Mouse (Mus musculus) adrenal gland (tissue): ENCODE measurements around the gene Nmt1.

ENCODE experiments used
- intact Hi-C: fragments of 180-260 bp; cut with DNase I; formaldehyde crosslinking; loops from one replicate; pipeline ENCODE4 v1.15.1; 2025

The Nmt1 gene

DNA sequence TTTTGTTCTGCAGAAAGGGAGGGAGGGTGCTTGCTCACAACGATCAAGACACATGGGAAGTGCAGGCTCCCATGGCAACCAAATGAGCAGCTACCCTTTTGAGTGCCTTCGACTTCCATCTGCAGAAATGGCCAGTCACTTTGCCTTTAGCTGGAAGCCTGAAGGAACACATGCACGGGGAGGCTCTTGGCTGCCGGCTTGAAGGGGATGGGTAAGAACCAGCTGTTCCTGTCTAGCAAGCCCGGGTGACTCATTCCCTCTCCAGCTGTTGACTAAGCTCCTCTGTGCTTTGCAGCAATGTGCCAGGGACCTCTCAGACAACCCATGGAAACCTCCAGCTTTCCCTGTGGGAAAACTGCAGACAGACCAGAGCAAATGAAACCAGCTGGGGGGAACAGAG, 24.8 kb upstream of the Nmt1 start:
- intact Hi-C loops = no loop called here

DNA sequence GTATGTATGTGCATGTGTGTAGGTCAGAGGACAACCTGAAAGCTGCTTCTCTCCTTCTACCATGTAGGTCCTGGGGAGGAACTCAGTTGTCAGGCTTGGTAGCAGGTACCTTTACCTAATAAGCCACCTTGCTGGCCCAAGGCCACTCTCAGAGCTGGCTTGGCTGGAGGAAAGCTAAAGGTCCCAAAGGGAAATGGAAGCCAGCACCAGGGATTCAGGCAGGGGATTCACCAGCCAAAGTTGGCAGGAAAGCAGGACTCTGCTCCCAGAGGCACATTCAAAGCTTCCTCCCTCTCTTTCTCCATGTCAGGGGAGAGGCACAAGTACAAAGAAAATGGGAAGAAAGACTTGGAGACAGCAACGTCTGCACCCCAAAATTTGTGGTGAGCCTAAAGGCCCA, 23.1 kb upstream of the Nmt1 start:
- intact Hi-C loops = no loop called here

DNA sequence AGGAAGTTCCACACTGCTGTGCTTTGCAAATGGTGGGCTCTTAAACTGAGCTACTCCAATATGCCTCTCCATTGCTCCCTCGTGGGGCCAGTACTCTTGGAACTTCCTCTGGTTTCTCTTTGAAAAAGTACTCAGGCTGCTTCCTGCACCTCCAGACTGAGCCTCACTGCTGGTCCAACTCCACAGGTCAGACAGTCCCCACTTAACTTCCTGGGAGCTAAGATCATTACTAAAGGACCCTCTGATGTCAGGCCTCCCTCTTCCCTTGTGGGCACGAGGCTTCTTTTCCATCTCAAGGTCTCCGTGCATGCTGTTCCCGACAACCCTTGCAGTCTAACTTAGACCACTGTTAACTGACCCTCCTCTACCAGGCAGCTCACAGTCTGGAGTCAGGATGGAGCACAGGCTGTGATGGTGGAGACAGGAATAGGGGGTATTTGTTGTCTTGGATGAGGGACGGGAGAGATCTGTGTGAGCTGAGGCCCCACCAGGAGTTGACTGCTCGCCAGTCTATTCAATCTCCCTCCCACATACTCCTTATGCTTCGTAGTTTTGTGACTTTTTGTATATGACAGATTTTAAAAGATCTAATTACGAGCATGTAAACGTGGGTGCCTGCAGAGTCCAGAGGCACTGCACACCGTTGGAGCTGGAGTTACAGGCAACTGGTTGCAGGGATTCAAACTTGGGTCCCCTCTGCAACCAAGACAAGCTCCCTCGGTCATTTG, 22.6 kb upstream of the Nmt1 start:
- intact Hi-C loops = no loop called here

DNA sequence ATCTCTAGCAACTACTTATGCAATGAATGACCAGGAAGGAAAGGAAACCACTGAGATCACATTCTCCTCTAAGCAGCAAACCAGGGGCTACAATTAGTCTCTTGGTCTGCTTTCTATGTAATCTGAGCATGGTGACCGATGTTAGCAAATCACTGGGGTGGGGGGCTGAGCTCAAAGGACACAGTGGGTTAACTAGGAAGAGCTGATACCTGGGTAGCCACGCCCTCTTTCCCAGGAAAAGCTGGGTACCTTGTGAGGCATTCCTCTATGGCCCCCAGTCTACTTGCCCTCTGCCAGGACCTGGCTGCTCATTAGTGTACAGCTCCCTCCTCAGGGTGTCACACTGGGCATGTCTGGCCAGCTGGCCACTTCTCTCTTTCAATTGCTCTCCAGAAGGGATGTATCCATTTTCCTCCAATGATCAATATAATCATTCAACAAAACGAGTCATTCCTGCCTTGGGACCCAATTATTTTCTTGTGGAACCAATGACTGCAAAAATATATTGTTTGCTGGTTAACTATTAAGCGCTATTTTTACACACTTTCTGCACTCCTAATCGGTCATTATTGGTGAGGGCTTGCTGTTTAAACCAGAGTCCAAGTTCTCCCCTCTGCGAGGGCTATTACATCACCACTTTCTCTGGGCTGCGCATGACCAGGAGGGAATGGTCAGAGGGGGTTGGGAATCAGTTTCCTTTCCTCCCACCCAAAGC, 21.5 kb upstream of the Nmt1 start:
- intact Hi-C loops = no loop called here

DNA sequence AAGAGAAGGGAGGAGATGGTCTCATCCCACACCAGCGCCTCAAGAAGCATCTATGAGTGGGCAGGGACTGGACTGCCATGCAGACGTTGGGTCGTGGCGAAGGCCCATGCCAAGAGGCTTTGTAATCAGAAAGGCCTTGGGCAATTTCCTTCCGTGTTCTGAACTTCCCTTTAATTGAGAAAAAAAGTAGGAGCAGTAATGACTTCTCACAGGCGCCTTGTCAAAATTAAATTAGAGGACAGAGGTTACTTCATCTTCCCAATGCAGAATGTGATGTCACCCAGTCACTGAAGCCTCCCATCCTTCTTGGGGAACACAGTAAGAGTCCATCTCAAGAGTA, 21.0 kb upstream of the Nmt1 start:
- intact Hi-C loops = no loop called here

DNA sequence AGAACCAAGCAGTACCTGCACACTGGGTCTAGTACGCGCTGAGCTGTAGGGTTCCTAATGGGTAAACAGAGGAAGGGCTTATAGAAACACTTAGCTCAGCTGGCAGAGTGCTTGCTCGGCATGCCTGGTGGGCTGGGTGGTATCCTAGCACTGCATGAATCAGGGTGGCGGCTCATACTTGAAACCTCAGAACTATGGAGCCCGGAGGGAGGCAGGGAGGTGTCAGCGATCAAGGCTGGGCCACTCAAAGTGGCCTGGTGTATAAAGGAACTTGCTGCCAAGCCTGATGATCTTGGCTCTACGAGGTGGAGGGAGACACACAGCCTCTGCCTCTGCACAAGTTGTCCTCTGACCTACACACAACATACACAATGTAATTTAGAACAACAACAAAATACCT, 19.4 kb upstream of the Nmt1 start:
- intact Hi-C loops = no loop called here

DNA sequence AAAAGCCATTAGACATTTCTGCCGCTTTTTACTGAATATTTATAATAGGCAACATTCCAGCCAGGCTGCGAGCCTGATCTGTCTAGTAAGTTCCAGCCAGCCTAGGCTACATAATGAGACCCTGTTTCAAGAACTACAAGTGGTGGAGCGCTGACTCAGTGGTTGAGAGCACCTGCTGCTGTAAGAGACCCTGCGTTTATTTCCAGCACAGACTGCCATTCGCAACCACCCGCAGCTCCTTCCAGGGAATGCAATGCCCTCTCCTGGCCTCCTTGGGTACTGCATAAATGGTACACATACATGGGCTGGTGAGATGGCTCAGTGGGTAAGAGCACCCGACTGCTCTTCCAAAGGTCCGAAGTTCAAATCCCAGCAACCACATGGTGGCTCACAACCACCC, 18.8 kb upstream of the Nmt1 start:
- intact Hi-C loops = no loop called here

DNA sequence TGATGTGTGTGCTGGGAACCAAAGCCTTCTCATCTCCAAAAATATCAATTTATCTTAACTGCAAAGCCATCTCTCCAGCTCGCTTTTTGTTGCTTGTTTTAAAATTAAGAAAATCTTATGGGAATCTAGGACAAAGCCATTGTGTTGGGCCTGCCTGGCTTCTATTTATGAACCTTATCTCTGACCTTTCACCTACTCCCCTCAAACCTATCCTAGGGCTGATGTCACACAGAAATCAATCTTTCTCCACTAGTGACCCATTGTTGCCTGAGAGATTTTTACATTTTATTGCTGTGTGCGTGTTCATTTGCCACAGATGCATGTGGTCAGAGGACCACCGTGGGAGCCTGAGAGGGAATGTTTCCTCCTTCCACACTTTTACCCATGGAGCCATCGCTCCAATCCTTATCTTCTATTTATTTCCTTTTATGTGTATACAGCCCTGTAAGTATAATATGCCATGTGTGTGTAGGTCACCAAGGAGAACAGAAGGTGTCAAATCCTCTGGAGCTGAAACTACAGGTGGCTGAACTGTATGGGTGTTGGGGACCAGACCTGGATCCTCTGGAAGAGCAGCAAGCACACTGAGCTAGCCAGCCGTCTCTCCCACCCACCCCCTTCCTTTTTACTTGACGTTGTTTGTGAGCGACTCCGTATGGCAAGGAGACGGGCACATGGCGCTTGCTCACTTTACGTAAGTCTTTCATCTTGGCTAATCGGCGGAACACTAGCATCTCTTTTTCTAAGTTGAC, 17.4 kb upstream of the Nmt1 start:
- intact Hi-C loops = no loop called here

DNA sequence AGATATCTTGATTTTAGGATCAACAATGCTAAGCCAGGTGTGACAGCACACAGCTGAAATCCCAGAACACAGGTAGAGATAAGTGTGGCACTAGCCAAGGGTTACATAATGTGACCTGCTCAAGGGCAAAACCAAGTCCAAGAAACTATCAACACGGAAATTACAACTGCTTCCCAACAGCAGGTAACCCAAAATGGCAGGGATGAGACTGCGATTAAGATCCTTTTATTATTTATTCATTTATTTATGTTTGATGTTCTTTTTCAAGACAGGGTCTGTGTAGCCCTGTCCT, 16.8 kb upstream of the Nmt1 start:
- intact Hi-C loops = no loop called here

DNA sequence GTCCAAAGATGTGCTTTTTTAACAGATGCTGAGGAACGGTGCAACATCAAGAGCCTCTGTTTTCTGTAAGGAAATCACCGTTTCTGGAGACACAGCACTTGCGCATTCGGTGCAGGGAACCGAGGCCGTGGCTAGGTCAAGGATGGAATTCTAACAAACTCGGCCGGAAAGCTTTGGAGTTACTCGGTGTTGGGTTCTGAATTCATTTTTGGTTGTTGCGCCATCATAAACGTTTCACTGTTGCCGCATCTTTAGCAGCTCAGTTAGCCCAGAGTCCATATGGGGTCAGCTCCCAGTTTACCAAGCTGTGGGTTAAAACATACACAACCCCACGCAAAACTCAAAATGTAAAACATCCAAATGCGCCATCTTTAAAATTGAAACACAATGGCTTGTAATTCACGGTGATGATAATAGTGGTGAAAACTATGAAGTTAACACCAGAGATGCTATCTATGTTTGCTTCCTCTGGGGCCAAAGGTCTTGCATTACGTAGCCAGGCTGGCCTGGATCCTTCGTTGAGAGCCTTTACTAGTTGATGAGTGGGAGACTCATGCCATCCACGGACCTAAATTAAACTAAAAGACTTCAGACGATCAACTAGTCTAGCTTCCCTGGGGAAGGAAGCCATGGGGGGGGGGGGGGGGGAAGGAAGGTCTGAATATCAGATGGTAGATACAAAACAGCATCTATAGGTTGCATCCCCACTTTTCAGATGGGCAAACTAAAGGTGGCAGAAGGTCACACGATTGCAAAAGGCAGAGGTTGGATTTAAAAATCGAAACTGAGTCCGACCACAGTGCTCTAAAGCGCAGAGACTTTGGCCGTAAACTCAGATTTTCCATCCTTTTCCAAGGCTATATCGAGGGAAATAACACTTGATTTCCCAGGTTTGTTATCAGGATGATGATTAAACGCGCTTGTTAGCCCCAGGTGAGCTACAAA, 11.8 kb upstream of the Nmt1 start:
- intact Hi-C loops = no loop called here

DNA sequence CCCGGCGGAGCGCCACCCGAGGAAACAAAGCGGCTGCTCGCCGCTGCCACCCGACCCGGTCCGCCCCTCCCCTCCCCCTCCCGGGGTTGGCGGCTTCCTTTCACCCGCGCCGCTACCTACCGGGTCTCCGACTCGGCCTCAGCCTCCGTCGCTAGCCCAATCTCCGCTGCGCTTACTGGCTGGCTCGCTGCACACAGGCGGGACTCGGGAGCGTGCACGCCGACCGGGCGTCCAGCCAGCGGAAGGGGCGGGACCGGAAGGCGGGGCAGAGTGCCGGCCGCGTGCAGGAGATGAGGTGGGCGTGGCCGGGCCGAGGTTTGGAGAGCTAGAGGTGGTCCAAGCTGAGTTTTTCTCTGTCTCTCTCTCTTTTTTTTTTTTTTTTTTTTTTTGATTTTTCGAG, 11.1 kb upstream of the Nmt1 start:
- intact Hi-C loops = no loop called here

DNA sequence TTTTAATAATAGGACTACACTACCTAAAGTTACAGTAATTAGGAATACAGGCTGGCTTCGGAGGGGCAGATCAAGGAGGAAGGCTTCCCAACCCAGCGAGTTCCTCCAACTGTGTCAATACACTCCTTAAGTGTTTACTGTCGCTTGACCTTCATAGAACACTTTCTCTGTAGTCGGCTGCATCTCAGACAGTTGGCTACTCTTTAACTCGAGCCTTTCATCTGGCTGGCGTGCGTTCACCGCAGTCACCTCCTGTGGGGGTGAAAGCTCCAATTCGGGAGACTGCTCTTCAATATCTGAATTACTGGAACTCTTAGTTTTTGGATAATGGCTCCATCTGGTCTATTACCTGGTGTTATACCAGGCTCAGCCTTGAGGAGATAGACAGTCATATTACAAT, 10.3 kb upstream of the Nmt1 start:
- intact Hi-C loops = no loop called here

DNA sequence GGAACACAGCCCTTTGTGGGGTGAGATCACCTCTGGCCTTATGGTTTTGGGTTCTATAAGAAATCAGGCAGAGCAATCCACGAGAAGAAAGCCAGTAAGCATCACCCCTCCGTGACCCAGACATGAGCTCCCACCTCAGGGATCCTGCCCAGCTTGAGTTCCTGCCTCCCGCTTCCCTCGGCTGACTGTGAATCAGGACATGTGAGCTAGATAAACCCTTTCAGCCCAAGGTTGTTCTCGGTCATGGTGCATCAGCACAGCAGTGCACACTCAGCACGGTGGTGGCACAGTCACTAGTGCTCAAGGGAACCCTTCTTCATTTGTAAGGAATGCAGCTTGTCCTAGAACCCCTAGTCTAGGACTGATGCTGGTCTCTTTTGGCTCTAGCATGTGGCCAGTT, 9.1 kb upstream of the Nmt1 start:
- intact Hi-C loops = no loop called here

DNA sequence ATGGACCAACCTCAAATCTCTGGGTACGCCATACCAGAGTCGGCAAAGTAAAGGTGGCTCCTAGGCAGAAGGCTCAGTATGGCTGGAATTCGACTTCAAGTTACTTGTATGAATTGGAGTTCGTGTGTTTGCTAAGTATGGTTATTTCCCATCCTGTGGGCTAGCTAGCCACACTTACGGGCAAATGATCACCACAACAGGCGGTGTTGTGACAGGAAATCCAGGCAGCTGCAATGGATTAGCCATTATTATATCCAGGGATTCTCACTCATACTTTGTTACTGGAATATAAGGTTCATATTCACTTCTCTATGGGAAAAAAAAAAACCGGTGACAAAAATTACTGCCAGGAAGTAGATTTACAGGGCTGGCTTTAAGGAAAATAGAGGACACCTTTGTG, 8.7 kb upstream of the Nmt1 start:
- intact Hi-C loops = no loop called here

DNA sequence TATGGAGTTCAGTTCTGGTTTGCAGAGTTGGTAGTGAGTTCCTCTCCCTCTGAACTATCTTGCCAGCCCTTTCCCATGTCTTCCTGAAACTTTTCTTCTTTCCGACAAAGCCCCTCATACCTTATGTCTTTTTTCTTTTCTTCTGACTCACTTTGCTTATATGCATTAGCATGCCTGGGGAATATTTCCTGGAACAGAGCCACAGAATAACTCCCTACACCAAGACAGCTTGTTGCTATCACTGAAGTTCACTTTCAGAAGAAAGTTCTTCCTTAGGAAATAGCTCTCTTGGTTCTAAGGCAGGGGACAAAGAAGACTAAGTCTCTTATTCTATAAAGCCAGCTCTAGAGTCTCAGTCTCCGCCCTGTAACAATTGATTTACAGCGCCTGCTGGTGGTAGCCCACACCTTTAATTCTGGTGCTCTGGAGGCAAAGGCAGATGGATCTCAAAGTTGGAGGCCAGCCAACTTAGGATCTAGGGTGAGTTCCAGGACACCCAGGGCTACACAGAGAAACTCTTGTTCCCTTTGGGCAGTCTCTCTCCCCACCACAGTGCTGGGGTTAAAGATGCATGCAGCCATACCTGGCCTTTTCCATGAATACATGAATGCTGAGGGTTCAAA, 7.2 kb upstream of the Nmt1 start:
- intact Hi-C loops = no loop called here

DNA sequence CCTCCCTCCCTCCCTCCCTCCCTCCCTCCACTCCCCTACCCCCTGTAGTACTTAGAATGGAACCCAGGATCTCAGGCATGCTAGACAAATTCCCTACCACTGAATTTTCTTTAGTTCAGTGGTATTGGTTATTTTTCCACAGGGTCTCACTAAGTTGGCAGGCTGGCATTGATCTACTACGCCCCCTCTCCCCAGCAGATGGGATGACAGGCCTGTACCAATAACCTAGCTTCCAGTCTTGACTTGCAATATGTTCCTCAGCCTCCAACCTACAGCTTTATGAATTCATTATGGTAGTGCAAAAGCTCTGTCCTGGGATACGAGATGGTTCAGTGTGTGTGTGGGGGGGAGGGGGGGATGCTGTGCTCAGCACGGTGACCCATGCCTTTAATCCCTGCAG, 4.0 kb upstream of the Nmt1 start:
- intact Hi-C loops = no loop called here

DNA sequence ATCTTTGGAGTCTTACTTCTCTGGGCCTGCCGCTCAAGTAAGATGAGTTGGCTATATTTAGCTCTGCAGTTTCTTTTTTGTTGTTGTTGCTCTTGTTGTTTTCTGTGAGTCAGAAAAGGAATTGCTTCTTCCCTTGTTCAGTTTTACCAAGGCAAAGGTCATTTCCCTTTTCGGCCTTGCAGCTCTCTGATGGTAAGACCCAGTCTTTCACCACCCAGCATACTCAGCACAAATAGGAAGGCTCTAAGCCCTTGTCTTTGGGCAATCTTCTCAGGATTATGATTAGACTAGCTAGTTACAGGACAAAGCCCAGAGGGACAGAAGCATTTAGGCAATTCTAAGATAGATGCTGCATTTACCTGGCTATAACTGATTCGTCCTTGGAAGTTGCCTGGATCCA, 1.1 kb upstream of the Nmt1 start:
- intact Hi-C loops = no loop called here

DNA sequence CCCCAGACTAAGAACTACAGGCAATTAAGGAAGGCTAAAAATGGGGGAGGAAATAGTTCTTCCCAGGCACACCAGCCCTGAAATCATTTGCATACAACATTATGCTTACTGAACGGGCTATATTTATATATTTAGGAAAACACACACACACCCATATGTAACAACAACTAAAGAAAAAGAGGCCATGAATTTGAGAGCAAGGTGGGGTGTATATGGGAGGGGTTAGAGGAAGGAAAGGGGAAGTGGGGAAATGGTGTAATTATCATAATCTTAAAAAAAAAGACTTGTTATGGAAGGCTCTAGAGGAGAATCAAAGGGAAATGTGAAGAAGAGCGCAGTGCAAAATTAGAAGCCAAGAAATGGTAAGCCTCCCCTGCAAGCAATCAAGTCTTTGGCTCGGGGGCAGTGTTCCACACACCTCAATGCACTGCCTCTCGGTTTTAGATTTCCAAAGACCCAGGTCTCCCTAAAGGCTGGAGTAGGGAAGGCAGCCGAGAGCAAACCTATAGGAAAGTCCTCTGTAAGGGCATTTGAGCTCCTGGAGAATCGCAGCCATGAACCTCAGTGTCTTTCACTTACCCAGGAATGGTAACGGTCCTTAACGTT, 317 bp upstream of the Nmt1 start:
- intact Hi-C loops = no loop called here

DNA sequence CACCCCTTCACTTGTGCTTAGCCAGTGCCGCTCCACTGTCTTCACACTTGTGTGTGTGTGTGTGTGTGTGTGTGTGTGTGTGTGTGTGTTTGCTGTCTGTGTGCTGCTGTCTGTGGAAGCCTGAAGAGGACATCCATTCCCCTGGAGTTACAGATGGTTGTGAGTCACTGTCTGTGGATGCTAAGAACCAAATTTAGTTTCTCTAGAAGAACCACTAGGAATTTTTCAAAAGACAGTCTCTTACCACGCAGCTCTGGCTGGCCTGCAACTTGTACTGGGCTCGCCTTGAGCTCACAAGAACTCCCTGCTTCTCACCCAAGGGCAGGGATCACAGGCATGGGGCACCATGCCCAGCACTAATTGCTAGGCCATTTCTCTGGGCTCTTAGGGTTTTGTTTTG, 5.0 kb downstream of the Nmt1 start:
- intact Hi-C loops = no loop called here

DNA sequence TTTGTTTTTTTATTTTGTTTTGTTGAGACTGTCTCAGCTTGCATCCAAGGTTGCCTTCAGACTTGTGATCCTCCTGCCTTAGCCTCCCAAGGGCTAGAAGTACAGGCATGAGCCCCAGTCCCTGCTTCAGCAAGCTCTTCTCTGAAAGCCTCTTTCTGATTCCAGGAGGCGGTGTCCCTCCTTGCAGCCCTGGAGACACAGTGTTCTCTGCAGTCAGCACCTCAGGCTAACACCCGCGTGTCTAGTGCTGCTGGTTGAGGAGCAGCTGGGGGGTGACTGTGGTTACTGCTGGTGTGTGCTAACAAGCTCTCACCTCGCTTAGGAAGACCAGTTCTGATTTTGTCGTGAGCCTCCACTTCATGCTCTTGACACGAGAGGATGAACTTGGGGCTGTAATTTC, 7.0 kb downstream of the Nmt1 start:
- intact Hi-C loops = no loop called here

DNA sequence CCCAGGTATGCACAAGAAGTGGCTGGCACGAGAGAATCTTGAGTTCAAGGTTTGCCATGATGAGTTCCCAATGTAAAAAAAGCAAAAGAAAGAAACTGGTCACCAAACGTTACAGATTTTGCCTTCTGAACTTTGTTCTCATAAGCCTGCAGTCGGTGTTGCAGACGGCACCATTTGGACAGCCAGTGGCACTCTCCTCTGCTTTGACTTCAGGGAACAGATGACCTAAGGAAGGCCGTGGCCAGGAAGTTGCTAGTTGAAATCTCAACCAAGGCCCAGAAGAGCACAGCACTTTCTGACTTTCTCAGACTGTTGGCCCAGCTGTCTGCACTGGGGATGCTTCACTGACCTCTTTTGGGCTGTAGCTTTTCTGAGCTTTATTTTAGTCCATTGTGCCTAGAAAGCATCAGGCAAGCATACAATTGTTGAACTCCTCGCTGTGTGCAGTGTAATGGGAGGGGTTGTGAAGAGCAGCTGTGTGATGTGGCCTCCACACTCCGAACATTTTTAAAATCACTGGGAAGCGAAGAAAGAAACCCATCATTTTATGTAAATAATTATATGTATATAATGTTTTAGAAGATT, 9.0 kb downstream of the Nmt1 start:
- intact Hi-C loops = no loop called here
